In genomic region chr10:67052429-67052828, GRCm38 (mm10) we compare ENCODE assay signal across 9 mouse cellular contexts. TPM values are rescaled to one million over a fixed set of nuclear protein-coding genes. Genes with fewer than 3 reads are reported as not detected.
DNase-seq lines count a peak whose midpoint lies in the region; ATAC-seq lines count a peak whose summit lies in the region.
"Had no signal": no experiment of that assay in that cellular context is flagged by ENCODE, and none has a peak within 500 bp of the region (broad histone marks: within the 10 kb centered on the region; RNA-seq: fewer than 3 reads in every experiment).

No protein-coding gene starts in this region.

- 56% methylated on average over 9 of the region's 9 CpGs for WGBS in kidney, embryonic 14.5 days
- 28% methylated on average over 9 of the region's 9 CpGs for WGBS in liver, embryonic 15.5 days (ENCODE audit: insufficient replicate concordance)
- WGBS in kidney, embryonic 16.5 days, result 48% methylated on average over 9 of the region's 9 CpGs

- H3K27me3 ChIP-seq in kidney, embryonic 14.5 days (ENCODE audit: control insufficient read depth, insufficient read depth, low read length), result no peaks in the 10 kb centered on the region
- no peaks in the 10 kb centered on the region for H3K27me3 ChIP-seq in liver, embryonic 15.5 days
- H3K27me3 ChIP-seq in kidney, embryonic 16.5 days (ENCODE audit: insufficient read depth, low read length), result no peaks in the 10 kb centered on the region

- no peak for DNase-seq in kidney, postnatal 4 days
- DNase-seq in CD4-positive, CD25-positive, alpha-beta regulatory T cell, adult 2 months (ENCODE audit: low read depth, low spot score), result peak; percentile 55
- no peak for DNase-seq in adrenal gland, adult 8-10 months
- DNase-seq in cerebellum, adult 9-10 months, result no peak
- DNase-seq: heart, postnatal 14 days had no signal

- ATAC-seq in kidney, embryonic 14.5 days (ENCODE audit: low FRiP score, low TSS enrichment), result no peak
- ATAC-seq in liver, embryonic 15.5 days (ENCODE audit: insufficient read depth), result no peak
- no peak for ATAC-seq in kidney, embryonic 16.5 days (ENCODE audit: low FRiP score, low TSS enrichment)

- H3K36me3 ChIP-seq in kidney, embryonic 14.5 days (ENCODE audit: control insufficient read depth, insufficient read depth, low read length), result no peaks in the 10 kb centered on the region
- H3K36me3 ChIP-seq in liver, embryonic 15.5 days (replicated peaks), result no peaks in the 10 kb centered on the region
- H3K36me3 ChIP-seq in kidney, embryonic 16.5 days (ENCODE audit: insufficient read depth, low read length), result no peaks in the 10 kb centered on the region

- H3K27ac ChIP-seq in kidney, embryonic 14.5 days (ENCODE audit: low read depth, low read length), result peak overlapping the region; percentile 20; the same call in 1 of the 2 replicates
- H3K27ac ChIP-seq in brown adipose tissue, adult 24 weeks (replicated peaks; ENCODE audit: low read depth, low read length), result peak overlapping the region; percentile 85
- H3K27ac ChIP-seq in liver, embryonic 15.5 days (replicated peaks), result no peak overlapping the region
- no peak overlapping the region for H3K27ac ChIP-seq in kidney, embryonic 16.5 days (ENCODE audit: low read length)

- no peak overlapping the region for H3K4me2 ChIP-seq in kidney, embryonic 14.5 days (replicated peaks; ENCODE audit: low read depth, low read length)
- 0 out of 2 replicates have a peak overlapping the region, but pooled peaks have one; percentile 6 for H3K4me2 ChIP-seq in liver, embryonic 15.5 days
- no peak overlapping the region for H3K4me2 ChIP-seq in kidney, embryonic 16.5 days (replicated peaks; ENCODE audit: low read depth, low read length)

- peaks cover 37% of the 10 kb centered on the region for H3K4me1 ChIP-seq in kidney, embryonic 14.5 days (ENCODE audit: control insufficient read depth, insufficient read depth, low read length)
- H3K4me1 ChIP-seq in brown adipose tissue, adult 24 weeks (ENCODE audit: control insufficient read depth, insufficient read depth, insufficient read length, low read length), result peaks cover 52% of the 10 kb centered on the region
- H3K4me1 ChIP-seq in liver, embryonic 15.5 days (replicated peaks), result peaks cover 34% of the 10 kb centered on the region
- peaks cover 43% of the 10 kb centered on the region for H3K4me1 ChIP-seq in kidney, embryonic 16.5 days (ENCODE audit: insufficient read depth, low read length)

- no peak overlapping the region for H3K4me3 ChIP-seq in kidney, embryonic 14.5 days (ENCODE audit: low read length)
- H3K4me3 ChIP-seq in brown adipose tissue, adult 24 weeks (ENCODE audit: insufficient read depth, low read depth, low read length), result no peak overlapping the region
- no peak overlapping the region for H3K4me3 ChIP-seq in liver, embryonic 15.5 days (replicated peaks)
- no peak overlapping the region for H3K4me3 ChIP-seq in kidney, embryonic 16.5 days (ENCODE audit: low read length)

- H3K9me3 ChIP-seq in kidney, embryonic 14.5 days (ENCODE audit: control insufficient read depth, low read length), result no peaks in the 10 kb centered on the region
- no peaks in the 10 kb centered on the region for H3K9me3 ChIP-seq in liver, embryonic 15.5 days (replicated peaks)
- H3K9me3 ChIP-seq in kidney, embryonic 16.5 days (ENCODE audit: low read length), result no peaks in the 10 kb centered on the region

- H3K9ac ChIP-seq in kidney, embryonic 14.5 days (ENCODE audit: low read depth, low read length), result no peak overlapping the region
- no peak overlapping the region for H3K9ac ChIP-seq in liver, embryonic 15.5 days
- H3K9ac ChIP-seq in kidney, embryonic 16.5 days (replicated peaks; ENCODE audit: low read length), result no peak overlapping the region

RNA-seq across cellular contexts. Expression of gene Jmjd1c, which starts 43.5 kb away (rescaled TPM):
- 51.1 and 54.9 TPM in 2 replicates for polyA plus RNA-seq in kidney, embryonic 14.5 days (2014; fragmentation: Nextera tagmentation; extraction: Ambion mirVana)
- 8.4 and 12.7 TPM in 2 replicates for polyA plus RNA-seq in brown adipose tissue, adult 24 weeks (2012; ENCODE audit: insufficient read depth, insufficient read length, missing spikeins)
- polyA plus RNA-seq in liver, embryonic 15.5 days (2015; fragmentation: Nextera tagmentation; extraction: Ambion mirVana), result 9.4 and 10.3 TPM in 2 replicates
- 100 to 1,000 TPM in 1 of 4 experiments, 10 to 100 TPM in 3; 54.1 to 103 (median 65.0) TPM for total RNA-seq in adrenal gland, adult 8-10 months (2022)
- 30.5 and 33.7 TPM in 2 replicates for polyA plus RNA-seq in kidney, embryonic 16.5 days (2015; fragmentation: Nextera tagmentation; extraction: Ambion mirVana)

RNA-seq across cellular contexts. Expression of gene Reep3, which starts 44.3 kb away (rescaled TPM):
- 43.5 and 50.6 TPM in 2 replicates for polyA plus RNA-seq in kidney, embryonic 14.5 days (2014; fragmentation: Nextera tagmentation; extraction: Ambion mirVana)
- 32.0 and 42.6 TPM in 2 replicates for polyA plus RNA-seq in brown adipose tissue, adult 24 weeks (2012; ENCODE audit: insufficient read depth, insufficient read length, missing spikeins)
- 8.9 and 9.2 TPM in 2 replicates for polyA plus RNA-seq in liver, embryonic 15.5 days (2015; fragmentation: Nextera tagmentation; extraction: Ambion mirVana)
- total RNA-seq in adrenal gland, adult 8-10 months (2022), result 10 to 100 TPM; 33.5 to 49.1 (median 44.9) TPM
- polyA plus RNA-seq in kidney, embryonic 16.5 days (2015; fragmentation: Nextera tagmentation; extraction: Ambion mirVana), result 41.6 and 51.0 TPM in 2 replicates

Comparison
In these comparisons a context has a peak if more than half of its experiments do, and no peak if none do; other contexts are left out.
1. H3K27ac ChIP-seq: peak in kidney, embryonic 14.5 days (single experiment) and brown adipose tissue, adult 24 weeks (single experiment); none in liver, embryonic 15.5 days (single experiment) and kidney, embryonic 16.5 days (single experiment).